Mouse (Mus musculus) hematopoietic stem cell, adult 5-6 weeks (primary cell): ENCODE data around the gene Tmem19. TPM values are rescaled to one million over a fixed set of nuclear protein-coding genes. Genes with fewer than 3 reads are reported as not detected.

ENCODE experiments used
- ATAC-seq, 2 experiments: fragments of 125-278 bp in 1 of 2; replicated peaks in 1 of 2; 2 replicates each; pipeline ENCODE4 v1.8.0; 2016 to 2017; ENCODE audit warnings: inconsistent platforms in 2 of 2, mild to moderate bottlenecking in 2 of 2, moderate number of reproducible peaks in 2 of 2, low read depth in 1 of 2, moderate TSS enrichment in 1 of 2; ENCODE audit not compliant: low FRiP score in 2 of 2, poor library complexity in 2 of 2, severe bottlenecking in 2 of 2, insufficient read depth in 1 of 2, low TSS enrichment in 1 of 2
- total RNA-seq: library from RNA; stranded (forward); fragments of 172-1452, 232-1000 nt; gene quantifications from 2 replicates; pipeline ENCODE4 v1.2.3, GENCODE M21; 2017

Gene Tmem19
- 13.1 and 19.0 TPM in 2 replicates for total RNA-seq

DNA sequence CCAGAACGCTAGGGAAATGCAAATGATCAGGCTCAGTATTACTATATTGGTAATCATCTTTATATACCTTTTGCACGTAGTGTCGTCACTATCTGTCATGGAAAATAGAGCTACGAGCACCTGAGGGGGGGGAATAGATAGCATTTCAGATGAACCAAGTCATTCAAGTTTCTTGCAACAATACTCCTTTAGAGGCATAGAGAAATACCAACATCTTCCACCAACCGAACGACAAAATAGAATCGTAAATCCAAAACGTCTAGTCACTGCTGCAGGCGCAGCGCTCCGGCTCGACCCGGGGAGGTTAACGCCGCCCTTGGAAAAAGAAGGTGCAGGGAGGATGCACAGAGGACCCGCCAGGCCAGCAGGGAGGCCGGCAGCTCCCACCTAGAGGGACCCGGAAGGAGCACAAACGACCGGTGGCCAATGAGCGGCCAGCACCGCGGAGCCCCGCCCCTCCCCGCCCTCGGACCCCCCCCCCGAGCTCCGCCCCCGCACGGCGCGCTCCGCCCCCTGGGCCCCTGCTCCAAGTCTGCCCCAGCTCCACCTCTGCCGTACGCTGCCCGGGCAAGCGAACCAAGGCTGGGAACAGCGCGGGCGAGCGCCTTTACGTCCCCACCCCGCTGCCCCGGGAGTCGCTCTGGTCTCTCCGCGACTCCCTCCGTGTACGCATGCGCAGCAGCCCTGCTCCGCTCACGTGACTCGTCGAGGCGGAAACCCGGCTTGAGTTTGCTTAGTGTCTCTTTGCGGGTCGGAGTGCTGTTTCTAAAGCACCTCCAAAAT lies at the start of gene Tmem19:
TSS of gene Tmem19 (minus strand) at position 662 of the 783 bp plus-strand sequence.
- peak; percentile 95 to 97 for ATAC-seq

DNA sequence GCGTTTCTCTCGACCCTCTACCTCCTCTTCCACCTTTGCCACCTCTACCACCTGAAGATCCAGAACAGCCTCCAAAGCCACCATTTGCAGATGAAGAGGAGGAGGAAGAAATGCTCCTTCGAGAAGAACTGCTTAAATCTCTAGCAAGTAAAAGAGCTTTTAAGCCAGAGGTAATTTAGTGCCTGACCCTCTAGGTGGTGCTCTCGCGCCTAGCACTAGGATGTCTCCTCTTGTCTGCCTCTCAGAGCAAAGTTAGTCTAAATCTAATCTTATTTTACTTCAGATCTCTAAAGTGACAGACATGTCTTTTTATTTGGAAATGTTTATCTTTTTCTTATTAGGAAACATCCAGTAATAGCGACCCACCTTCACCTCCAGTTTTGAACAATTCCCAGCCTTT lies 44.1 kb upstream of the Tmem19 start:
- ATAC-seq = peak; percentile 32 to 78; a peak in 2 of 4 replicates

GRCm38 (mm10) chr10:115391896-115392295 lies 29.6 kb upstream of the Tmem19 start:
- no peak for ATAC-seq

DNA sequence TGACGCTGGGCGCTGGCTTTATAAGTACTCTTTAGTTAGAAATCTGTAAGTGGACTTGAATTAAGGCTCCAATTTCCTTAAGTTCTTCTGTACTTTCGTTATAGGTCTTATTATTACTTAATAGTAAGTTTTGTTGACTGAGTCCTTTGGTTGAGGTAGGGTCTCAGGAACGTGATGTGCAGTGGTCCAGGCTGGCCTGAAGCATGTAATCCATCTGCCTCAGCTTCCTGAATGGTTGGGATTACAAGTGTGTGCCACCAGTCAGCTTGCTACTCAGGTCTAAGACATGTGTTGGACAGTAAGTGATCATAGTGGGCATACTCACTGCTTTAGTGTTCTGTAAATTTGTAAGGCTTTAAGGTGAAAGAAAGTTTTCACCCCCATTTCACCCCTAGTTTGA lies 28.8 kb upstream of the Tmem19 start:
- ATAC-seq = no peak

DNA sequence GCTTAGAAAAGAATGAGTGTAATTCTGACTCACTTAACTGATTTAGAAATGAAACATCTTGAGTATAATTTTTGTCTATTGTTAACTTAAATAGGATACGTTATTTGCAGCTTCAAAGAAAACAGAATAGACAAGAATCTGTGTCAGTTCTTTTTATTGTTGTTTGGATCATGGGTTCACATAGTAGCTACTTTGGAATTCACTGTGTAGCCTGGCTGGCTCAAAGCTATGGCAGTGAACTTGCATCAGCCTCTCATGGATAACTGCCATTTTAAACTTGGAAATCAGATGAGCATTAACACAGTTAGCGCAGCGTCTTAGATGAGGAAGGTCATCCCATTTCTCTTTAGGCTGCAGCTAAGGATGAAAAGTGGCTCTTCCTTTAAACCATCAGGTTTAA lies 25.6 kb upstream of the Tmem19 start:
- no peak for ATAC-seq

DNA sequence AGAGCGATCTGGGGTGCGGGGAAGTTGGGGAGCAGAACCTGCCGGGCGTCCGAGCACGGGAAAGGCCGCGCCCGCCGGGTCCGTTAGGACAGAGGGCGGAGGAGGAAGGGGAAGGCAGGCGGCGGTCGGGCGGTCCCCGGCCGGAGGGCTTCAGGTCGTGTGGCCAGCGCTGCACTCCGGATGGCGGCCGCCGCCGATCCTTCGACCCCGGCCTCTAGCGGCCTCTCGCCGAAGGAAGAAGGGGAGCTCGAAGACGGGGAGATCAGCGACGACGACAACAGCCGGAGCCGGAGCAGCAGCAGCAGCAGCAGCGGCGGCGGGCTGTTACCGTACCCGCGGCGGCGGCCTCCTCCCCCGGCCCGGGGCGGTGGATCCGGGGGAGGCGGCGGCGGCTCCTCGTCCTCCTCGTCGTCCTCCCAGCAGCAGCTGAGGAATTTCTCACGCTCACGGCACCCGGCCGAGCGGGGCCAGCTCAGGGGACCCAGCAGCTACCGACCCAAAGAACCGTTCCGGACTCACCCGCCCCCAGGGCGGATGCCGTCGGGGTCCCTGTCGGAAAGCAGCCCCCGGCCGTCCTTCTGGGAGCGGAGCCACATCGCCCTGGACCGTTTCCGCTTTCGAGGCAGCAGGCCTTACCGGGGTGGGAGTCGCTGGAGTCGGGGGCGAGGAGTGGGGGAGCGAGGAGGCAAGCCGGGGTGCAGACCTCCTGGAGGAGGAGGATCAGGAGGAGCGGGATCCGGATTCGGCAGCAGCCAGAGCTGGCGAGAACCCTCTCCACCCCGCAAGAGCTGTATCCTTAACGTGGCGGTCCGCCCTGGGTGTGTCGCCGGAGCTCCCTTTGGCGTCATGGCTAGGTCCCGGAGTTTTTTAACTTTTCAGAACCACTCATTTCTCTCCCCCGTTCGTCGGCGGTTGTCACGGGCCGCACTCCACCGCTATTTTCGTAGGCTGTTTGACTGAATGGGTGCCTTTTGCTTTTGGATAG lies 23.0 kb upstream of the Tmem19 start:
- ATAC-seq = peak; percentile 7 to 30; a peak in 3 of 4 replicates

DNA sequence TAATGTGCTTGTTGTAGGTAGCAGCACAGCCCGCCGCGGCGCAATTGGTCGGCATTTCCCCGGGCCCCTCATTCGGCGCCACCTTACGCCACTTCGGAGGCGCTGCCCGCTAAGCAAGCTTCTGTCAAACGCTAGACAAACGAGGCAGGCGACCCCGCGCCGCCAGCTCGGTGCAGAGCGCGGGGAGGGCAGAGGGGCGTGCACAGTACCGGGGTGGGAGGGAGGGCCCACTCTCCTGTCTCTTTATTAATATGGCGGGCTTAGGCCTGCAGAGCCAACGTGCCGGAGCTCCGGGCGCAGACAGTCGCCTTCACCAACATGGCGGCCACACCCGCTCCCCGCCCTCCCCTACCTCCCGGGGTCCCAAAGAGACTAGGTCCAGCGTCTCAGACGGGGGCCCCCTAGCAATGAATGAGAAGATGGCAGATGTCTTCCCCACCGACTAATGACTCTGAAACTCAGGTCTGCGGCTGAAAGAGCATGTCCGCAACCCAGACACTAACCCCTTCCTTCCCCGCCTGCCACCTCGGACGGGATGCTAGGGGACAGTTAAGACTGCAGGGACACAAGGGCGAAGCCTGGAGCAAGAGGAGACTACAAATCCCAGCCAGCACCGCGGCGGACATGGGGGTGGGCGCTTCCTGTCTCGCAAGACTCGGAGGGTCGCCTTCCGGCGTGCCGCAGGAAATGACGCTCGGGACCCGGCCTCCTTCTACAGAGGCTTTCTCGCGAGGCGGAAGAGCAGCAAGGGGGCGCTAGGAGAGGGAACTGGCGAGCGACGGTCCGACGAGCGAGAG lies 22.1 kb upstream of the Tmem19 start, which contains the start of the genes Thap2 and Zfc3h1:
TSS of gene Thap2 (minus strand) at position 223 of the 797 bp plus-strand sequence.
TSS of gene Zfc3h1 (plus strand) at position 739 of the 797 bp plus-strand sequence.
- ATAC-seq = peak; percentile 94 to 96

DNA sequence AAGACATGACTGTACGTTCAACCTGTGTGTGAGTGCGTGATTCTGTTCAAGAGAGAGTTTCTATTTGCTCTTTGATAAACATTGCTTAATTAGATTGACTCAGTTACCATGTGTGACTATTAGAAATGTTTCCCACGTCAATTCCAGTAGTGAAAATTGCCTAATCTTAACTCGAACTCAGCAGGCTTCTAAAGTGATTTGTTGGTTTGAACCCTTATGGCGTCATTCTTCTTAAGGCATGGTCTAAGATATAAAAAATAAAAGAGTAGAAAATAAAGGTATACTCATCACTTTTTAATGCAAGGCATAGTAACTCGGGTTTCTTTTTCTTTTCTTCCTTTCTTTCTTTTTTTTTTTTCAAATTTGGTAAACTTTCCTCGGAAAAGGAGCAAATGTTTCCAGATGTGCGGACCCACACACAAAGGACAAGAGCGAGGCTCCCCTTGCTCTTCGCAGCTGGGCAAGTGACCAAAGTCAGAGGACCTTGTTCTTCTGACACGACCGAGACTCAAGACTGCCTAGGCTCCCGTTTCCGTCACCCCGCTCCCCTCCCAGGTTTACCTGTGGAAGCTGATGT lies 21.4 kb upstream of the Tmem19 start:
- ATAC-seq = no peak

DNA sequence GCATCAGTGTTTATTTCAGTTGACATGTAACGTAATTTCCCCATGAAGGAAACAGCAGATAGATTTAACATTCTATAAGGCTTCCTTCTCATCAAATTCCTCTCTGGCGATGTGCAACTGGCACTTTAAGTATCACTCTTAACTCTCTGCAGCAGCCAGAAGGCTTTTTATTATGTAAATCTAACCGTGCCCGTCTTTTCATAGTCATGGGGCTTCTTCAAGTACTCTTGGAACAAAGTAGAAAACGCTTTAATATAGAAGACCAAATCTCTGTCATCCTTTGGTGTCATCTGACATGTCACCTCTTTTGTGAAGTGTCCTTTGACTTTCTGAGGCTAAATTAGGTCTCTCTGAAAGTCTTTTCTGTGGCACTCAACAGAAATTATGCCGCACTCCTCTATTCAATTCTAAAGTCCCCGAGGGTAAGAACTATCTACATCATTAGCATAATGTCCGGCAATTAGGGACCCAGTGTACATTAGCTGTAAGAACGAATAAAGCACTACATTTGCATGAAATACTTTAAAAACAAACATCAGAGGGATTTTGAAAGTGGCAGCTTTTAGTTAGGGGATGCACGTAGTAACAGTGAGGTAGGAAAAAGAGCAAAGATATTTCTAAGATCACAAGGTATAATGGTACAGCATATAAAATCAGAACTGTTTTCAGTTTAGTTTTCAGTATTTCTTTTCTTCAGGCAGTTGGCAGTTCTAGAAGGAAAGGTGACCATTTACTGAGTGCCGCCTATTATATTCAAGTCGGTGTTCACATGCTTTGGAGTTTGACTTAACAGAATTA lies 20.7 kb upstream of the Tmem19 start:
- no peak for ATAC-seq

- ATAC-seq = no peak
Measured at GRCm38 (mm10) chr10:115381506-115382084, 19.3 kb upstream of the Tmem19 start.

DNA sequence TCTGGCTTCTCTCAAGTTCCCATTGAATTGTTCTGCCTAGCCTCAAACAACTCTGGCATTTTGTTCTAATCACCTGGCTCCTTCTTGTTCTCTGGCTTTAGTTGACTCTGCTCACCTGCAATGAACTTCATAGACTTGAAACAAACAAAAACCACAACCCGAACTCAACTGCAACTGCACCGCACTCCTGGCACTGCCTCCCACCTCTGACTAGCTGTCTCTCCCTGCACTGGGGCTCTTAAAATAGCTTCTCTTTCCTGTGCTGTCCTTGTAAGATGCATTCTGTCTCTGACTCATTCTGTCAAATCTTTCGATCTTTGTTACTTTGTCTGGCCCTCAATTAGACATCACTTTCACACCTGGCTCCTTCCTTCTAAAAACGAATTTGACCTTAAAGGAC lies 850 bp upstream of the Tmem19 start:
- no peak for ATAC-seq

- peak; percentile 13 to 32 for ATAC-seq
Measured at GRCm38 (mm10) chr10:115362623-115362964, 293 bp upstream of the Tmem19 start.

GRCm38 (mm10) chr10:115359066-115359465 lies 3.2 kb downstream of the Tmem19 start:
- ATAC-seq = no peak

DNA sequence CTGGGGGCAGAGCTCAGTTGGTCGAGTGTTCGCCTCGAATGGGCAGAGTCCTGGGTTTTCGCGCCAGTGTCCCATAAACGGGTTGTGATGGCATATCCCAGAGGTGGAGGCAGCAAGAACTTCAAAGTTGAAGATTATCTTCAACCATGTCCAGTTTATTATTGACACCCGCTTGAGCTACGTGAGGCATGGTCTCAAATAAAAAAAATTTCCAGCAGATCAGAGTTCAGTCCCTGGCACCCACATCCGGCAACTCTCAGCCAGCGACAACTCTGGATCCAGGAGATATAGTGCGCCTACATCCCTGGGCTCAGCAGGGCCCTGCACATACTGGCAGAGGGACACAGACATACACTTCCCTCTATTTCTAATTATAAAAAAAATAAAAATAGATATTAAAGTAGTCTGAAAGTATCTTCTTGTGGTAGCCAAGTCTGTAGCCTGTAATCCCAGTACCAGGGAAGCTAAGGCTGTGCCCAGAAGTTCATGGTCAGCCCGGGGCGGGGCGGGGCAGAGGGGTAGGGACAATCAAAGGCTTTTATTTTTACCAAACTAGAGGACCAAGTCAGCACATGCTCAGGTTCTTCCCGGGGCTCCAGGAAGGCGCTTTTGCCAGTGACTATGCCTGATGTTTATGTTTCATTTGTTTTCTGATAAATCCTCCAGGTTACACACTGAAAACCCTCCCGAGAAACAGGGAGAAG lies 3.9 kb downstream of the Tmem19 start:
- ATAC-seq = no peak

GRCm38 (mm10) chr10:115356106-115356505 lies 6.2 kb downstream of the Tmem19 start:
- no peak for ATAC-seq
